12 mouse cellular contexts compared by ENCODE assay signal in genomic region chr10:79671396-79672087, GRCm38 (mm10). TPM values are rescaled to one million over a fixed set of nuclear protein-coding genes. Genes with fewer than 3 reads are reported as not detected.
A peak's percentile ranks its signal among the peaks of the same experiment; 100 is the strongest.
DNase-seq lines count a peak whose midpoint lies in the region; ATAC-seq and TF ChIP-seq lines count a peak whose summit lies in the region.
"Had no signal": no experiment of that assay in that cellular context is flagged by ENCODE, and none has a peak within 500 bp of the region (broad histone marks: within the 10 kb centered on the region; RNA-seq: fewer than 3 reads in every experiment).

No protein-coding gene starts in this region.

- H3K27ac ChIP-seq in liver, embryonic 12.5 days = 0 out of 2 replicates have a peak overlapping the region, but pooled peaks have one; percentile 5
- no peak overlapping the region for H3K27ac ChIP-seq in liver, postnatal 0 days (ENCODE audit: low read depth)
- 0 out of 2 replicates have a peak overlapping the region, but pooled peaks have one; percentile 35 for H3K27ac ChIP-seq in embryonic facial prominence, embryonic 10.5 days (replicated peaks)
- H3K27ac ChIP-seq in midbrain, embryonic 13.5 days = no peak overlapping the region
- H3K27ac ChIP-seq: liver, embryonic 14.5 days had no signal

- 73% methylated on average over 6 of the region's 6 CpGs for WGBS in liver, embryonic 12.5 days (ENCODE audit: insufficient replicate concordance)
- 71% methylated on average over 6 of the region's 6 CpGs for WGBS in liver, postnatal 0 days (ENCODE audit: insufficient replicate concordance)
- 84% methylated on average over 6 of the region's 6 CpGs for WGBS in embryonic facial prominence, embryonic 10.5 days
- WGBS in midbrain, embryonic 13.5 days = 65% methylated on average over 6 of the region's 6 CpGs

- H3K4me2 ChIP-seq in liver, embryonic 12.5 days = peak overlapping the region; percentile 21; the same call in 1 of the 2 replicates
- H3K4me2 ChIP-seq in liver, postnatal 0 days (ENCODE audit: low read depth, low read length) = no peak overlapping the region
- peak overlapping the region; percentile 86; the same call in 1 of the 2 replicates for H3K4me2 ChIP-seq in midbrain, embryonic 13.5 days (replicated peaks)

- peak; percentile 68 for DNase-seq in embryo, embryonic 10.5 days (ENCODE audit: low spot score)
- DNase-seq in embryo, embryonic 9.5 days (ENCODE audit: extremely low spot score) = no peak
- DNase-seq in liver, postnatal 0 days = no peak
- DNase-seq in embryonic facial prominence, embryonic 10.5 days (ENCODE audit: low spot score) = no peak
- DNase-seq in urinary bladder, postnatal 25 days (ENCODE audit: low spot score) = no peak
- no peak for DNase-seq in gastrocnemius, adult 18-20 months (ENCODE audit: low spot score)
- DNase-seq: cerebellum, postnatal 14 days had no signal

- TF ChIP-seq CTCF in liver, postnatal 0 days (IDR thresholded peaks at IDR 0.05; ENCODE audit: low read depth) = no peak

- peaks cover 17% of the 10 kb centered on the region for H3K36me3 ChIP-seq in liver, embryonic 12.5 days
- H3K36me3 ChIP-seq in liver, postnatal 0 days (replicated peaks; ENCODE audit: insufficient read depth, low read length) = 0 out of 2 replicates have a peak, but pooled peaks cover 2% of the 10 kb centered on the region
- H3K36me3 ChIP-seq in embryonic facial prominence, embryonic 10.5 days (replicated peaks) = peaks cover 37% of the 10 kb centered on the region
- H3K36me3 ChIP-seq in midbrain, embryonic 13.5 days = peaks cover 32% of the 10 kb centered on the region

- peaks cover 13% of the 10 kb centered on the region for H3K27me3 ChIP-seq in liver, embryonic 12.5 days (replicated peaks)
- no peaks in the 10 kb centered on the region for H3K27me3 ChIP-seq in liver, postnatal 0 days (ENCODE audit: insufficient read depth, low read length)
- H3K27me3 ChIP-seq in embryonic facial prominence, embryonic 10.5 days (replicated peaks; ENCODE audit: low read depth, poor library complexity, severe bottlenecking) = no peaks in the 10 kb centered on the region
- H3K27me3 ChIP-seq in midbrain, embryonic 13.5 days = no peaks in the 10 kb centered on the region

- no peak for ATAC-seq in liver, embryonic 12.5 days
- no peak for ATAC-seq in liver, postnatal 0 days
- no peak for ATAC-seq in midbrain, embryonic 13.5 days

- no peak overlapping the region for H3K4me3 ChIP-seq in liver, embryonic 12.5 days
- H3K4me3 ChIP-seq in liver, postnatal 0 days (ENCODE audit: low read depth, low read length) = no peak overlapping the region
- H3K4me3 ChIP-seq in embryonic facial prominence, embryonic 10.5 days = peak overlapping the region; percentile 94
- H3K4me3 ChIP-seq in midbrain, embryonic 13.5 days (replicated peaks) = peak overlapping the region; percentile 95; the same call in 1 of the 2 replicates

- H3K9me3 ChIP-seq in liver, embryonic 12.5 days (replicated peaks) = no peaks in the 10 kb centered on the region
- H3K9me3 ChIP-seq in liver, postnatal 0 days (ENCODE audit: low read length) = no peaks in the 10 kb centered on the region
- H3K9me3 ChIP-seq in embryonic facial prominence, embryonic 10.5 days = no peaks in the 10 kb centered on the region
- H3K9me3 ChIP-seq in midbrain, embryonic 13.5 days = no peaks in the 10 kb centered on the region

- peaks cover 28% of the 10 kb centered on the region for H3K4me1 ChIP-seq in liver, embryonic 12.5 days
- H3K4me1 ChIP-seq in liver, postnatal 0 days (ENCODE audit: insufficient read depth) = peaks cover 13% of the 10 kb centered on the region
- H3K4me1 ChIP-seq in embryonic facial prominence, embryonic 10.5 days = peaks cover 34% of the 10 kb centered on the region
- peaks cover 24% of the 10 kb centered on the region for H3K4me1 ChIP-seq in midbrain, embryonic 13.5 days (replicated peaks)

- no peak for TF ChIP-seq EP300 in liver, postnatal 0 days (IDR thresholded peaks at IDR 0.05; ENCODE audit: low read depth)

- peak overlapping the region; percentile 10; the same call in 1 of the 2 replicates for H3K9ac ChIP-seq in liver, embryonic 12.5 days
- H3K9ac ChIP-seq in liver, postnatal 0 days (replicated peaks) = no peak overlapping the region
- H3K9ac ChIP-seq in midbrain, embryonic 13.5 days (replicated peaks) = no peak overlapping the region
- H3K9ac ChIP-seq: liver, embryonic 14.5 days had no signal

RNA-seq across cellular contexts. Expression of gene Tpgs1, which starts 2.4 kb away (rescaled TPM):
- 30.4 and 34.2 TPM in 2 replicates for polyA plus RNA-seq in liver, embryonic 12.5 days (2016; fragmentation: Nextera tagmentation; extraction: Ambion mirVana)
- polyA plus RNA-seq in liver, postnatal 0 days (2015; fragmentation: Nextera tagmentation; extraction: Ambion mirVana) = 24.9 and 25.8 TPM in 2 replicates
- polyA plus RNA-seq in embryonic facial prominence, embryonic 10.5 days (2016; fragmentation: Nextera tagmentation; extraction: Ambion mirVana) = 62.6 and 63.5 TPM in 2 replicates
- 80.8 and 84.1 TPM in 2 replicates for polyA plus RNA-seq in midbrain, embryonic 13.5 days (2015; fragmentation: Nextera tagmentation; extraction: Ambion mirVana)
- total RNA-seq in gastrocnemius, adult 18-20 months (2021) = 10 to 100 TPM; 19.1 to 19.7 TPM

RNA-seq across cellular contexts. Expression of gene Madcam1, which starts 7.2 kb away (rescaled TPM):
- 0.32 and 0.54 TPM in 2 replicates for polyA plus RNA-seq in liver, embryonic 12.5 days (2016; fragmentation: Nextera tagmentation; extraction: Ambion mirVana)
- polyA plus RNA-seq in liver, postnatal 0 days (2015; fragmentation: Nextera tagmentation; extraction: Ambion mirVana) = 0.12 and 0.19 TPM in 2 replicates
- 2.5 and 3.2 TPM in 2 replicates for polyA plus RNA-seq in embryonic facial prominence, embryonic 10.5 days (2016; fragmentation: Nextera tagmentation; extraction: Ambion mirVana)
- polyA plus RNA-seq in midbrain, embryonic 13.5 days (2015; fragmentation: Nextera tagmentation; extraction: Ambion mirVana) = 0.50 and 0.90 TPM in 2 replicates
- not detected for total RNA-seq in gastrocnemius, adult 18-20 months (2021)
- total RNA-seq: megakaryocyte progenitor cell, adult 5-6 weeks had no signal

RNA-seq across cellular contexts. Expression of gene Cdc34, which starts 10.5 kb away (rescaled TPM):
- polyA plus RNA-seq in liver, embryonic 12.5 days (2016; fragmentation: Nextera tagmentation; extraction: Ambion mirVana) = 188 and 196 TPM in 2 replicates
- polyA plus RNA-seq in liver, postnatal 0 days (2015; fragmentation: Nextera tagmentation; extraction: Ambion mirVana) = 77.6 and 80.1 TPM in 2 replicates
- 240 and 250 TPM in 2 replicates for polyA plus RNA-seq in embryonic facial prominence, embryonic 10.5 days (2016; fragmentation: Nextera tagmentation; extraction: Ambion mirVana)
- polyA plus RNA-seq in midbrain, embryonic 13.5 days (2015; fragmentation: Nextera tagmentation; extraction: Ambion mirVana) = 109 and 110 TPM in 2 replicates
- total RNA-seq in gastrocnemius, adult 18-20 months (2021) = 100 to 1,000 TPM; 388 to 419 TPM

RNA-seq across cellular contexts. Expression of gene Gzmm, which starts 17.3 kb away (rescaled TPM):
- polyA plus RNA-seq in liver, embryonic 12.5 days (2016; fragmentation: Nextera tagmentation; extraction: Ambion mirVana) = 0.26 and 0.41 TPM in 2 replicates
- 0.09 and 0.13 TPM in 2 replicates for polyA plus RNA-seq in liver, postnatal 0 days (2015; fragmentation: Nextera tagmentation; extraction: Ambion mirVana)
- 0.88 and 1.5 TPM in 2 replicates for polyA plus RNA-seq in embryonic facial prominence, embryonic 10.5 days (2016; fragmentation: Nextera tagmentation; extraction: Ambion mirVana)
- 1.4 and 1.7 TPM in 2 replicates for polyA plus RNA-seq in midbrain, embryonic 13.5 days (2015; fragmentation: Nextera tagmentation; extraction: Ambion mirVana)
- 10 to 100 TPM in 1 of 2 experiments, 1 to 10 TPM in 1; 8.3 to 10.1 TPM for total RNA-seq in gastrocnemius, adult 18-20 months (2021)

RNA-seq across cellular contexts. Expression of gene Odf3l2, which starts 26.0 kb away (rescaled TPM):
- polyA plus RNA-seq in liver, embryonic 12.5 days (2016; fragmentation: Nextera tagmentation; extraction: Ambion mirVana) = not detected in 2 replicates
- not detected in 2 replicates for polyA plus RNA-seq in liver, postnatal 0 days (2015; fragmentation: Nextera tagmentation; extraction: Ambion mirVana)
- polyA plus RNA-seq in embryonic facial prominence, embryonic 10.5 days (2016; fragmentation: Nextera tagmentation; extraction: Ambion mirVana) = not detected in 2 replicates
- 0.27 TPM in 1 of 2 replicates, not detected in the other for polyA plus RNA-seq in midbrain, embryonic 13.5 days (2015; fragmentation: Nextera tagmentation; extraction: Ambion mirVana)
- 100 to 1,000 TPM in 1 of 2 experiments, 10 to 100 TPM in 1; 42.1 to 178 TPM for total RNA-seq in gastrocnemius, adult 18-20 months (2021)
- total RNA-seq: adrenal gland, postnatal 4 days; megakaryocyte progenitor cell, adult 5-6 weeks had no signal
- polyA plus RNA-seq: liver, embryonic 14.5 days had no signal

Comparison
In these comparisons a context has a peak if more than half of its experiments do, and no peak if none do; other contexts are left out.
1. H3K27ac ChIP-seq: peak in liver, embryonic 12.5 days (single experiment) and embryonic facial prominence, embryonic 10.5 days (single experiment); none in liver, postnatal 0 days (single experiment) and midbrain, embryonic 13.5 days (single experiment).
2. H3K4me3 ChIP-seq: peak in embryonic facial prominence, embryonic 10.5 days (single experiment) and midbrain, embryonic 13.5 days (single experiment); none in liver, embryonic 12.5 days (single experiment) and liver, postnatal 0 days (single experiment).